Mouse (Mus musculus): ENCODE measurements around the gene Sh3bp4.

Sh3bp4 gene

DNA sequence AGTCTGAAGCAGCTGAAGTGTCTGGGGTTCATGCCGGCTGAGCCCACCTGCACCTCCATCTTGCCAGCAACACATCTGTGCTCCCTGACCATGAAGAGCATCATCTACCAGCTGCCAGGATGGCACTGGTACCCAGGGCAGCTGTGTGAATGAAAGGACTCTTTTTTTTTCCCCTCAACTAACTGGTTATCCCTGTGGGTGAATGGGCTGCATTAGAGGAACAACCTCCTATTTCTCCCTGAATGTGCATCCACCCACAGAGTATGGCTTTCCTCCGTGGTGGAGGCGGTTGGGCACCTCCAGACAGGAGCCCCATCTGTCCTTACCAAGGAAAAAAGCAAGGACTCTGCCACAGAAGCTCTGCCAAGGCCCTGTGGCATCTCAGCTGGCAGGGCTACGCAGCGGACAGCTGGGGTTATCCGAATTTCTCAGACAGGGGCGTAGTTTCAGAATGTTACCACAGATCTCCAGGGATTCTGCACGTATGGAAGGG is 101.1 kb downstream of the Sh3bp4 start:
- in situ Hi-C loops (cut with MboI, MseI) = loop anchor here in 1 of 2 experiments (25.0 kb wide), 1 partner anchor 1009 kb away; the partner anchor contains the start of gene Ugt1a5

DNA sequence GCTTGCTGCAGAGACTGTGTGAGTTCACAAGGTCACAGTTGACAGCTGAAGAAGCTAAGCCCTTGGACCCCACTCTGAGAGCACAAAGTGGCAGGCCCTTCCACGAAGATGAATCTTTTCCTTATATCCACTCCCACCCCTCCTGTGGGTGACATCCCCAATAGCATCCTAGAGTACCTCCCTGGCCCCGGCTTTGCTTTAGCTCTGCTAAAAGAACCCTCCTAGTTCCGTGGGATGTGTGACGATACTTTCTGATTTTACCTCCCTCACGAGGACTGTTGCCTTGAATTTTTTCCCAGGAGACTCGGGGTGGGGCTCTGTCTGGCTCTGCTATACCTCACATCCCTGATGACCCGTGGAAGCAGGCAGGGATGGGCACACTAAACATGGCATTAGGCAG is 104.4 kb downstream of the Sh3bp4 start:
- in situ Hi-C loops (cut with MboI, MseI) = loop anchor here (25.0 kb wide), 2 partner anchors 987 to 1012 kb away; partner anchors contain the start of gene Ugt1a5 (in 1 of the 2)

DNA sequence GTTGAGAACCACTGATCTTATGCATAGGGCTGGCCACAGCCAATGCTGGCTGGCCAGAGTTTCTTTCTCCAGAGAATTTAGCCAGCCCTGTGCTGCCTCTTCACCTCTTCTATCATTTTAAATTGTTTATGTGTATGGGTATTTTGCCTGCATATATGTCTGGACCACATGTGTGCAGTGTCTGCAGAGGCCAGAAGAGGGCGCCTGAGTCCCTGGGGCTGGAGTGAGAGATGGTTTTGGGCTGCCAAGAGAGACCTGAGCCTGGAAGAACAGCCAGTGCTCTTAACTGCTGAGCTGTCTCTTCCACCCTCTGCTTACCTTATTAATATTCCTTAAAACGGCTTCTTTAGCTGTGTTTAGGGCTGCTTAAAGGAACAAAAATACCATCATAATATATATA is 105.1 kb downstream of the Sh3bp4 start:
- in situ Hi-C loops (cut with MboI, MseI) = loop anchor here in 1 of 2 experiments (25.0 kb wide), 1 partner anchor 988 kb away; no protein-coding TSS in a partner anchor

DNA sequence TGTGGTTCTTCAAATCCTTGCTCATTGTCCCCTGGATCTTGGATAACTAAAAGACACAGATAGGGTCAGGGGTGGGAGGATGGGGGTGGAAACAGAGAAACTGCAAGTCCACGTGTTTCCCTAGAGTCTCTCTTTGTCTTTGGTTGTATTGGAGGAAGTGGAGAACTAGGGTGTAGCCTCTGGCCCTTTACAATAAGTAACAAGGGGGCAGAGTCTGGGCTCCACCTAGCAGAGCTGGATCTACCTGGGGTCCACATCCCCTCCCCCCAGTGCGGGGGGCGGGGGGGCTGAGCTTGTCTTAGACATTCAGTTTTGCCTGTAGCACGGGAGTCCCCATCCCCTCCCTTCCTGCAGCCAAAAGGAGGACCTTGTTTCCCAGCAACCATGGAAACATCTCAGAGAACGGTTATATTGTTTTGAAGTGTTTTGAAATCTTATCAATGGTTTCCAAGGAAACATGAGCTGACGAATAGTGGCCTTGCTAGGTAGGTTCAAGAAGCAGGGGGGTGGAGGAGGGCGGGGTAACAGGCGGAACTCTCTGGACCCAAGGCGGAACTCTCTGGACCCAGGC is 113.1 kb downstream of the Sh3bp4 start:
- in situ Hi-C loops (cut with MboI, MseI) = loop anchor here in 1 of 2 experiments (25.0 kb wide), 1 partner anchor 996 kb away; no protein-coding TSS in a partner anchor

DNA sequence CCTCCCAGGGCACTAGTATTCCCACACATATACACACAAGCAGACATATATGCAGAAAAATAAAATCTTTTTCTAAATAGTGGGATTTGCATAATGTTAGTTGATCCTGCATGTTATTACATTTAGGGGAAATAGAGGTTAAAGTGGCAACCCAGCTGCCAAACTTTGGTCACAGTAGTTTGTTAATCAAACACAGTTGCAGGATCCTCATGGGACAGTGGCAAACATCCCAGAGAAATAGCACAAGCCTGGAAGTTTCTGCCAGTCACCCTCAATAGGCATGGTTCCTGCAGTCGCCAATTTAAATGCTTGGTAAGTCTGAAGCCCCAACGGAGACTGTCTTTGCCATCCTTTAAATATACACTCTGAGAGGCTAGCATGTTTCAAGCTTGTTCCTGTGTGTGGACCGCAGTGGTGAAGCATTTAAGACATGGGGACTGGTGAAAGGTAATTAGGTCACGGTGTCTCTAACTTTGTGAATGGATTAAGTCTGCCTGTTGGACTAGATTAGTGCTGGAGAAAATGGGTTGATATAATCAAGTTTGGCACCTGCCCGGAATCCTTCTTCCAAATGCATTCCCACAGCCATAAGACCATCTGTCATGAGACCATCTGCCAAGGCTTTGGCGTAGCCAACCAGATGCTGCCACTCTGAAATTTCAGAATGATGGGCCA is 114.0 kb downstream of the Sh3bp4 start:
- in situ Hi-C loops (cut with MboI, MseI) = loop anchor here in 1 of 2 experiments (25.0 kb wide), 1 partner anchor 997 kb away; no protein-coding TSS in a partner anchor

DNA sequence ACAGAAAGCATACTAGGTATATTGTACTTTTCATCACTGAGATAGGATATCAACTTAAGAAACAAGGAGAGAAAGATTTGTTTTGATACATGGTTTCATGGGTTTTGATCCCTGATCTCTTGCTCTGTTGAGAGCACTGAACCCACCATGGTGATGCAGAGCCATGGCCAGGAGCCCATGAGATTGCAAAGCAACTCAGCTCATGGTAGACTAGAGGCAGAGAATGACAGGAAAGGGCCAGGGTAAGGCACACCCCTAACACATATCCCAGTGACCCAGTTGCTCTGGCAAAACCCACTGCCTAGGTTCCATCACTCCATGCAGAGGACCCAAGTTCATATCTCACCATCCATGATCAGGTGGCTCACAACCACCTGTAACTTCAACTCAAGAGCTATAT is 114.6 kb downstream of the Sh3bp4 start:
- in situ Hi-C loops (cut with MboI, MseI) = loop anchor here in 1 of 2 experiments (25.0 kb wide), 1 partner anchor 998 kb away; no protein-coding TSS in a partner anchor

DNA sequence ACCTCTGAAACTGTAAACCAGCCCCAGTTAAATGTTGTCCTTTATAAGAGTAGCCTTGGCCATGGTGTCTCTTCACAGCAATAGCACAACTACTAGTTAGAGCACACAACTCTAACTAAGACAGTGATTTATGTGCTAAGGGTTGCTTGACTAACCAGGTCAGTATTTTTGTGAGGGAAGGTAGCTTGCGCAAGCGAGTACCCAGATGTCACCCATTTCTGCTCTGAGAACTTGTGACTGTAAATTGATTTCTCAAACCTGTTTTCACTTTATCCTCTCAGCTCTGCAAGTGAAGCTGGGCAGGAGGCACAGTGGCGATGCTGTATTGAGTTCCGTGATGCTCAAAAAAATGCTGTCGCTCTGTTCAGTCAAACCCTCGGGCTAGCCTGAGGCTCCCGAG is 117.2 kb downstream of the Sh3bp4 start:
- in situ Hi-C loops (cut with MboI, MseI) = loop anchor here in 1 of 2 experiments (25.0 kb wide), 1 partner anchor 1000 kb away; no protein-coding TSS in a partner anchor

DNA sequence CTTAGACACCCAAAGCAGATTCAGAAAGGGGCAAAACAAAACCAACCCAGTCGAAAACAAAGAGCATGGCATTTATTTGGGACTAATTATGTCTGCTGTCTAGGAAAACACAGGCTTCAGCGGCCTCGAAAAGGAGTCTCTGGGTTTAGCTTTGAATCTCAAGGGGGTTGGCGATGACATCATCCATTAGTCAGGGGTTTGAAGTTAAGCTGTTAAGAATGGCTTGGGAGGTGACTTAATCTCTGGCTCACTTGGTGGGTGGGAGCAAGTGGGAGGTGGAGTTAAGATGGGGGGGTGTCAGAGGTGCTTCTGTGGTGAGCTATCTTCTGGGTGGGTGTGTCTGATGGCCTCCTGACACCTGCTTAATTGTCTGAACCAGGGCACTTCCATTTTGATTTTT is 117.9 kb downstream of the Sh3bp4 start:
- in situ Hi-C loops (cut with MboI, MseI) = loop anchor here in 1 of 2 experiments (25.0 kb wide), 1 partner anchor 1001 kb away; no protein-coding TSS in a partner anchor

DNA sequence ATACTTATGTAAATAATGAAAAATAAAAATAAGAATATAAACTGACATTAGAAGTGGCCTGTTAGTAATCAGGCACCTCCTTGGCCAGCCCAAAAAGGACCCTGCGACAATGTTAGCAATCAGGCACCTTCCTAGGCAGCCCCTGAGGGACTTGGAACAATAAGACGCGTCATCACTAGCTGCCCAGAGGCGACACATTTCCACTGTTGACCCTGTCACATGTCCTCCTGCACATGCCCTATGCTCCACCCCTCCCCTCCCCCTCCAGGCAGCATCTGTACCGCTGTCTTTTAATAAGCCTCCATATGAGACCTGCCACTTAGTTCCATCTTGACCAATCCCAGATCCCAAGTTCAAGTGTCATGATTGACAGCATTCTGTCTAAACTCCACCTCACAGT is 119.0 kb downstream of the Sh3bp4 start:
- in situ Hi-C loops (cut with MboI, MseI) = loop anchor here in 1 of 2 experiments (25.0 kb wide), 1 partner anchor 1002 kb away; no protein-coding TSS in a partner anchor

DNA sequence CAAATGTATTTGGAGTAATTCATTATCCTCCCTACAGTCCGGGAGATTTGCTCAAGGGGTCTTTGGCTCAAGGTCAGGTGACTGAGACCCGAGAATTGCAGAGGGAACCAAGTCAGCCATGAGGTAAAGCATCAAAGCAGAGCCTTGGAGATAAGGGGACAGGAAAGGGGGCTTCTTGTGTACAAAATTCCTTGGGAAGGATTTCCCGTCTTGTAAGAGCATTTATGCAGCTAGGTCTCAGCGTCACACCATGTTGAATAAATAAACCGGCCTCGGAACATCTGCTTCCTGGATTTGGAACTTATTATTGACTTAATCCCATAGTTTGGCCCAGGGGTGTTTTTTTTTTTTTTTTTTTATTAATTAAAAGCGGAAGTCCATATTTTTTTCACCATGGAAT is 120.4 kb downstream of the Sh3bp4 start:
- in situ Hi-C loops (cut with MboI, MseI) = loop anchor here in 1 of 2 experiments (25.0 kb wide), 1 partner anchor 1003 kb away; no protein-coding TSS in a partner anchor

DNA sequence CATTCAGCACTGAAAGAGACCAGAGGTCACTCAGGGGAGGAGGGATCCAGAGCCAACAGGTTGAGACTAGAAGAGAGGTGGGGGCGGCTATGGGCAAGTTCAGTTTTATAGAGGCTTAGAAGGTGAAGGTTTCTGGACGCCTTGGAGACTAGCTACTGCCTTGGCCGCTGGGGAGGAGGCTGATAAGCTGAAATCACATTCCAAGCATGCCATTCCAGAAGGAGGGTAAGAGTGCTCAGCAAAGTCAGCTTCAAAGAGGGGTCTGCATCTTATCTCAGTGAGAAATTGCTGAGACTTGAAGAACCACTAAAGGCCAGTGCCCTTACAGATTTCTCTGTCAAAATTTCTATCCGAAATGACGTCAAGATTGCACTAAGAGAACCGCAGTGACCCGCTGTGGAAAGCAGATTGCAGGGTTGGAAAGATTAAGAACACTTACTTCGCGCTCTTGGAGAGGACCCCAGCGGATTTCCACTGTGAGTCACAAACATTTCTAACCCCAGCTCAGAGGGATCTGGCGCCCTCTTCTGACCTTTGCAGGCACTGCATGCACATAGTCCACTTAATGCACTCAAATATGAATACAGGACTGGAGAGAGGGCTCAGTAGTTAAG is 121.0 kb downstream of the Sh3bp4 start:
- in situ Hi-C loops (cut with MboI, MseI) = loop anchor here in 1 of 2 experiments (25.0 kb wide), 1 partner anchor 1004 kb away; no protein-coding TSS in a partner anchor

DNA sequence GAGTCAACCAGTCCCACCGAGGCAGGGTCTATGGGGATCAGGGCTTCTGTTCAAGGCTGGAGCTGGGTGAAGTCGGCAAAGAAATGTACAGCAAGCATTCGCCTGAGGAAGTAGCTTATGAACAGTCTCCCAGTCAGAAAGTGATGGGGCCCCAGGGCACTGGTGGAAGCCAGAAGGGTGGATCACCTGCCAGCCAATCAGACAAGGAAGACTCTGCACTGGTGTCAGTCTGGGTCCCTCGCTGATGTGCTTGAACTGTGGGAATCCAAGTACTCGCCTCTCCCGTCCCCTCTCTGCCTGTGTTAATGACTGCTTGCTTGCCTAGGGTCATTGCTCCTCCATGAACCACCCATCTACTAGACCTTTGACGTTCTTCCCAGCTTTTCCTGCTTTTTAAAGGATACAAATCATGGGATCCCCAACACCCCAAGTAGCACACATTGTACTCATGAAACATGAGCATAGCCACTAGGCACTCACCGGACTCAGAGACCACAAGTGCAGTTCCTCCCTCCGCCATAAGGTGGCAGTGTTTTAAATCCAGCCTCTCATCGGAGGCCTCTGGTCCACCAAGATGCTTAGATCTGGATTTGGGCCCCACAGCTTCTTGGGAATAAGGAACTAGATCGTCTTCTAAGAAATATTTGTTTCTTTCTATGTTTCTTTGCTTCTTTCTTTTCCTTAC is 122.5 kb downstream of the Sh3bp4 start:
- in situ Hi-C loops (cut with MboI, MseI) = loop anchor here in 1 of 2 experiments (25.0 kb wide), 1 partner anchor 1005 kb away; no protein-coding TSS in a partner anchor

DNA sequence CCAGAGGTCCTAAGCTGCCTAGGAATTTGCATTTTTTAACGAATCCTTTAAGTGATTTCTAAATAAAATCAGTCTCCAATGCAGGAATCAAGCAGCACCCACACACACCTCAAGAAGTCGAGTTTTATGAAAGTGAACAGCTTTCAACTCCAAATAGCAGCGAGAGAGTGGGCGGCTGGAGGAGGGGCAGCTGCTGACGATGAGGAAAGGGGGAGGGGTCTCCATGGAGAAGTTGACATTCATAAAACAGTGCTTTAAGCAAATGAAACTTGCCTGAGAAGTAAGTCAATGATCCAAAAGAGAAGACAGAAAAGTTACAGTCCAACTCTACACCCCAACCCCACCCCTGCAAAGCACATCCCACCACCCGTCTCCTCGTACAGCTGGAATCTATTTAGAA is 123.4 kb downstream of the Sh3bp4 start:
- in situ Hi-C loops (cut with MboI, MseI) = loop anchor here in 1 of 2 experiments (25.0 kb wide), 1 partner anchor 1006 kb away; no protein-coding TSS in a partner anchor

DNA sequence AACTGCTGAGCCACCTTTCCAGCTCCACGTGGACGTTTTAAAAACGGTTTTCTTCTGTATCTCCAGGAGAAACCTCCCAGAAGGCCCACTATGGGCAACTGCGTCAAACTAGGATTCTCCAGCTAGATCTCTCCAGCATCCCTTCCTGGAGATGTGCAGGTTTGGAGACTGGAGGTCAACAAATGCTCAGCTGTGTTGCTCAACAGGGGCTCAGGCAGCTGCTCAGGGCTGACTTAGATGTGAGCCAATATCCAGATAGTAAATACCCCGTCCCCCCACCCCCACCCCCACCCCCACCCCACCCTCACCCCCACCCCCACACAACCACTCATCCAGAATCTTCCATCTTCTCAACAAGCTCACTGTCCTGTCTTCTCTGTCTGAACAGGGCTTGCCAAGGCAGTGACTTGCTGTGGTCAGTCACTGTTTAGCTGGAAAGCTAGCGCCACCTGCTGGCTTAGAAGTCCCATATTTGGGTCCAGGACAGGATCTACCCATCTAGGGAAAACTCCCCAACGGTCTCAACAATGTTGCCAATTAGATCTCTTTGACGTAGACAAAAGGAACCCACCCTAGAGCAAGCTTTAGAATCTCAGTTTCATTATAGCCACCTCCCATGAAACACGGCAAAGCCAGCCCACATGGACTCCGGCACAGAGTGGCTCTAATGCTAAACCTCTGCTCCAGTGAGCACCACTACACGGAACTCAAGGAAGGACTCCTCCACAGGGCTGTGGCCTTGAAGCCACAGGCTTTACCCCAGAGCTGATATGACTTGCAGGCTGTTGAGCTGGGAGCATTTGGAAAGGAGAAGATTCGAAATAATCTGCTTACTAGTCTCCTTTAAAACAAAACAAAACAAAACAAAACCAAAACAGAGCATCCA is 125.9 kb downstream of the Sh3bp4 start:
- in situ Hi-C loops (cut with MboI, MseI) = loop anchor here (5.0 to 25.0 kb wide), 4 partner anchors 444 to 1009 kb away; no protein-coding TSS in a partner anchor
